Mouse (Mus musculus) granulocyte monocyte progenitor cell, adult 5-6 weeks (primary cell): ENCODE measurements around the gene Tmem127. TPM values are rescaled to one million over a fixed set of nuclear protein-coding genes. Genes with fewer than 3 reads are reported as not detected.
A peak's percentile ranks its signal among the peaks of the same experiment; 100 is the strongest.

Experiments used
- ATAC-seq: replicated peaks from 2 replicates; pipeline ENCODE4 v1.8.0; 2016; ENCODE audit warnings: mild to moderate bottlenecking, moderate TSS enrichment, inconsistent platforms; ENCODE audit not compliant: poor library complexity, severe bottlenecking
- total RNA-seq, 2 experiments: library from RNA; stranded (forward) in 1 of 2; stranded (reverse) in 1 of 2; fragments of 200-712, 200-1000 nt in 1 of 2; fragments of >200 nt in 1 of 2; fragmentation: Nextera tagmentation in 1 of 2; gene quantifications; 2 replicates each; pipeline ENCODE4 v1.2.3; 2014 to 2017

Tmem127 gene
- total RNA-seq, 2 experiments from 2014 or later = 18.8 to 41.7 TPM

- ATAC-seq = peak; percentile 85
Observed at GRCm38 (mm10) chr2:127308660-127309059, 61.0 kb downstream of the Tmem127 start.

DNA sequence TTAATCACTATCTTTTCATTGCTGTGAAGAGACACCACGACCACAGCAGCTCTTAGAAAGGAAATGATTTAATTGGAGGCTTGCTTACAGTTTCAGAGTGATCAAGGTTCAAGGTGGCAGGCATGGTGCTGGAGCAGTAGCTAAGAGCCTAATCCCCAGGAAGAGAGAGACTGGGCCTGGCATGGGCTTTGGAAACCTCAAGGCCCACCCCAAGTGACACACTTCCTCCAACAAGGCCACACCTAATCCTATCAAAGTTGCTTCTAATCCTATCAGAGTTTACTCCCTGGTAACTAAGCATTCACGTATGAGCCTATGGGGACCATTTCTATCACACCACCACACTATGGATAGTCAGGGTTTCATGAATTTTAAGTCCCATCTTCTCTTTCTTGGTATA, 62.5 kb downstream of the Tmem127 start:
- no peak for ATAC-seq

DNA sequence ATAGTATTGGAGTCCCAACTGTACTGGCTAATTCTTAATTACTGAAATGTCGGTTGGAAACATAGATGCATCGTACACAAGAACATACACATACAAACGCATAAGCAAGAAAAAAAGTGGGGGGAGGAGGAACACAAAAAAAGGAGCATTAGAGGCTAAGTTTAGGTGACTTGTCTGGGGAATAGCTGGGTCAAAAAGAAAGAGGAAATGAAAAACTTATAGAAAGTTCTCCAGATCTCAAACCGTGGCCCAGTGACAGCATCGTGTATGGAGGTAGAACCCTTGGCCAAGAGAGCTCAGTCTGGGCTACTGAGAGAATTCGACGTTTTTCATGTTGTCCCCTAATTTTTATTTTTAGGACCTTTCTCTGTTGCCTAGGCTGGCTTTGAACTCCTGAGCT, 63.0 kb downstream of the Tmem127 start:
- no peak for ATAC-seq

Other genes starting within 250 kb of the Tmem127 start
- gene Ap4e1, start 239.2 kb upstream of the Tmem127 start, total RNA-seq (2014; fragmentation: Nextera tagmentation) = 8.6 and 12.7 TPM in 2 replicates
- gene Ap4e1, start 239.2 kb upstream of the Tmem127 start, total RNA-seq (2017) = 17.8 and 19.6 TPM in 2 replicates
- 41.2 and 51.4 TPM in 2 replicates for gene Blvra, start 177.2 kb upstream of the Tmem127 start, total RNA-seq (2014; fragmentation: Nextera tagmentation)
- gene Blvra, start 177.2 kb upstream of the Tmem127 start, total RNA-seq (2017) = 30.5 and 34.9 TPM in 2 replicates
- gene Ncaph, start 114.0 kb upstream of the Tmem127 start, total RNA-seq (2014; fragmentation: Nextera tagmentation) = 39.1 and 52.5 TPM in 2 replicates
- gene Ncaph, start 114.0 kb upstream of the Tmem127 start, total RNA-seq (2017) = 49.6 and 61.3 TPM in 2 replicates
- 27.7 and 33.8 TPM in 2 replicates for gene Itpripl1, start 104.5 kb upstream of the Tmem127 start, total RNA-seq (2014; fragmentation: Nextera tagmentation)
- gene Itpripl1, start 104.5 kb upstream of the Tmem127 start, total RNA-seq (2017) = 22.5 and 26.2 TPM in 2 replicates
- 1.2 and 3.4 TPM in 2 replicates for gene 1810024B03Rik, start 39.6 kb upstream of the Tmem127 start, total RNA-seq (2014; fragmentation: Nextera tagmentation)
- 1.5 and 2.3 TPM in 2 replicates for gene 1810024B03Rik, start 39.6 kb upstream of the Tmem127 start, total RNA-seq (2017)
- 66.4 and 82.1 TPM in 2 replicates for gene Snrnp200, start 39.5 kb upstream of the Tmem127 start, total RNA-seq (2014; fragmentation: Nextera tagmentation)
- 133 and 167 TPM in 2 replicates for gene Snrnp200, start 39.5 kb upstream of the Tmem127 start, total RNA-seq (2017)
- gene Ciao1, start 92 bp upstream of the Tmem127 start, total RNA-seq (2014; fragmentation: Nextera tagmentation) = 36.3 and 47.4 TPM in 2 replicates
- 33.5 and 38.7 TPM in 2 replicates for gene Ciao1, start 92 bp upstream of the Tmem127 start, total RNA-seq (2017)
- gene Stard7, start 22.3 kb downstream of the Tmem127 start, total RNA-seq (2014; fragmentation: Nextera tagmentation) = 69.6 and 84.0 TPM in 2 replicates
- gene Stard7, start 22.3 kb downstream of the Tmem127 start, total RNA-seq (2017) = 131 and 143 TPM in 2 replicates
- 22.3 and 33.3 TPM in 2 replicates for gene Dusp2, start 88.3 kb downstream of the Tmem127 start, total RNA-seq (2014; fragmentation: Nextera tagmentation)
- 50.4 and 51.2 TPM in 2 replicates for gene Dusp2, start 88.3 kb downstream of the Tmem127 start, total RNA-seq (2017)
- gene Astl, start 90.7 kb downstream of the Tmem127 start, total RNA-seq (2014; fragmentation: Nextera tagmentation) = 0.60 TPM in 1 of 2 replicates, not detected in the other
- 0.04 and 0.21 TPM in 2 replicates for gene Astl, start 90.7 kb downstream of the Tmem127 start, total RNA-seq (2017)
- not detected in 2 replicates for gene Adra2b, start 115.3 kb downstream of the Tmem127 start, total RNA-seq (2014; fragmentation: Nextera tagmentation)
- gene Adra2b, start 115.3 kb downstream of the Tmem127 start, total RNA-seq (2017) = not detected in 2 replicates
- not detected in 2 replicates for gene Gpat2, start 177.3 kb downstream of the Tmem127 start, total RNA-seq (2014; fragmentation: Nextera tagmentation)
- gene Gpat2, start 177.3 kb downstream of the Tmem127 start, total RNA-seq (2017) = not detected in 2 replicates
- 6.0 and 26.2 TPM in 2 replicates for gene Fahd2a, start 196.7 kb downstream of the Tmem127 start, total RNA-seq (2014; fragmentation: Nextera tagmentation)
- 6.6 and 11.9 TPM in 2 replicates for gene Fahd2a, start 196.7 kb downstream of the Tmem127 start, total RNA-seq (2017)